Mouse (Mus musculus) lung, embryonic 15.5 days (tissue): ENCODE data around the gene Tmem163. TPM values are rescaled to one million over a fixed set of nuclear protein-coding genes. Genes with fewer than 3 reads are reported as not detected.

Experiments
- ATAC-seq: fragments of 200-750 bp; cut with Nextera tagmentation; 2 replicates; pipeline ENCODE4 v1.8.0; 2017; ENCODE audit warnings: moderate number of reproducible peaks, borderline replicate concordance; ENCODE audit not compliant: low FRiP score, low TSS enrichment; ENCODE audit errors: extremely low read depth
- H3K27ac ChIP-seq: fragments of 300-500 bp; sonication (generic); 2 replicates; pipeline ENCODE4 v1.5.1; 2015; ENCODE audit warnings: moderate library complexity, mild to moderate bottlenecking, inconsistent platforms
- H3K27me3 ChIP-seq: fragments of 300-500 bp; sonication (generic); 2 replicates; pipeline ENCODE4 v1.6.1; 2015; ENCODE audit warnings: inconsistent platforms
- H3K36me3 ChIP-seq: fragments of 300-500 bp; sonication (generic); 2 replicates; pipeline ENCODE4 v1.6.1; 2015; ENCODE audit warnings: inconsistent platforms
- H3K4me1 ChIP-seq: fragments of 300-500 bp; sonication (generic); 2 replicates; pipeline ENCODE4 v1.6.1; 2015; ENCODE audit warnings: inconsistent platforms
- H3K4me2 ChIP-seq: fragments of 300-500 bp; sonication (generic); 2 replicates; pipeline ENCODE4 v1.6.1; 2015; ENCODE audit warnings: inconsistent platforms, mild to moderate bottlenecking, moderate library complexity
- H3K4me3 ChIP-seq: fragments of 300-500 bp; sonication (generic); 2 replicates; pipeline ENCODE4 v1.5.1; 2015; ENCODE audit warnings: mild to moderate bottlenecking, inconsistent platforms
- H3K9ac ChIP-seq: fragments of 300-500 bp; sonication (generic); 2 replicates; pipeline ENCODE4 v1.6.1; 2015; ENCODE audit warnings: inconsistent platforms
- H3K9me3 ChIP-seq: fragments of 300-500 bp; sonication (generic); 2 replicates; pipeline ENCODE4 v1.6.1; 2016; ENCODE audit warnings: inconsistent platforms
- WGBS: fragments of 180-500 bp; shearing (Covaris S2); methylation state at CpG from one replicate; pipeline ENCODE4 v1.1.7; 2015; 5-methylcytosine and 5-hydroxymethylcytosine counted together
- polyA plus RNA-seq: library from polyadenylated mRNA; unstranded; fragments of >200 nt; fragmentation: Nextera tagmentation; extraction: Ambion mirVana; gene quantifications from 2 replicates; pipeline ENCODE4 v1.2.1, GENCODE M21; 2015

Tmem163 gene
- polyA plus RNA-seq, 1 experiment from 2014 or later: 5.2 TPM

GRCm38 (mm10) chr1:127511362-127511761 is 168.0 kb downstream of the Tmem163 start:
- H3K4me2 ChIP-seq: no peak overlapping the region
- H3K4me1 ChIP-seq: no peaks in the 10 kb centered on the region
- ATAC-seq: no peak
- H3K27ac ChIP-seq: no peak overlapping the region
- no peaks in the 10 kb centered on the region for H3K27me3 ChIP-seq
- H3K36me3 ChIP-seq: no peaks in the 10 kb centered on the region
- no peaks in the 10 kb centered on the region for H3K9me3 ChIP-seq
- H3K9ac ChIP-seq: no peak overlapping the region
- WGBS: 81% methylated on average over 6 of the region's 6 CpGs
- no peak overlapping the region for H3K4me3 ChIP-seq

DNA sequence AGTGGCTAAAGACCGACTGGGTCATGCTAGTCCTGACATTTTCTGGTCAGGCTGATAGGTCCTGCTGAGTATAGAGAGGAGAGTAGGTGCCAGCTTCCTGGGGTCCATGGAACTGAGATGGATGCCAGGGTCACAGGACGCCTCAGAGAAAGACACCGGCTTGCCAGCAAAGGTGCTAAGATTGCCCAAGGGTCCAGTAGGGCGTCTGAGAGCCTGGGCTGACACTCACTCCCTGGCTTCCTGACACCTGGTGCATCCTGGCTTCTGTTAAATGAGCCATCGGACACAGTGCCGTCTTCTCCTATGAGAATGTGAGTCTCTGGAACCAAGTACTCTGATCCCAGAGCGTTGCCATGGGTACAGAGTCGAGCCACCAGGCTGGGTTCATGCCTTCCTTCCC is 170.4 kb downstream of the Tmem163 start:
- Histone ChIP-seq H3K9ac (no peak overlapping the region), H3K4me1 (no peaks in the 10 kb centered on the region), H3K27ac (no peak overlapping the region), H3K9me3 (no peaks in the 10 kb centered on the region), H3K4me3 (no peak overlapping the region), H3K4me2 (no peak overlapping the region), H3K27me3 (no peaks in the 10 kb centered on the region), H3K36me3 (no peaks in the 10 kb centered on the region)
- no peak for ATAC-seq
- WGBS: 78% methylated on average over 8 of the region's 8 CpGs

- H3K4me2 ChIP-seq: no peak overlapping the region
- WGBS: 75% methylated on average over 16 of the region's 16 CpGs
- H3K4me3 ChIP-seq: no peak overlapping the region
These were observed 171.1 kb downstream of the Tmem163 start for GRCm38 (mm10) chr1:127508067-127508739.

DNA sequence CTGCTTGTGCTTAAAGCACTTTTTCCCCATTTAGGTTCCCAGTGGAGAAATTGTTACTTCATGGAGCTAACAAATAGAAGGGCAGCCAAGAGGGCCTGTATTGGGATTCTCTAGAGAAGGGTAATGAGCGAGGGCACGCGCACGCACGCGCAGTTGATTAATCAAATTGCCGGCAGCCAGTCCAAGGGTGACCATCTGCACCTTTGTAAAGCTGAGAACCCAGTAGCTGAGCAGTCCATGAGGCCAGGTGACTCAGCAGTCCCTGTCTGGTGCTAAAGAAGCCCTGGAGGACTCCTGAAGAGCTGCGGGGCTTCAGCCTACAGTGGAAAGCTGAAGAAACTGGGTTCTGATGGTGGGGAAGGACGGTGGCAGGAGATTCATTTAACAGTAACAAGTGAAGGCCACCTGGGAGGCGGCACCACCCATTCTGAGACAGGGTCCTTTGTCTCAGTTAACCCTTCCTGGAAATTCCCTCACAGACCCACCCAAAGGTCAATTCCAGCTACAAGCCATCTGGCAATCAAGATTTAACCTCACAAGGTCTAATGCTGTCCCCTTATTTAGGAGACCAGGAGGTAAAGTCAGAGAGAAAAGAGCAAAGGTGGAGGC is 172.2 kb downstream of the Tmem163 start:
- Histone ChIP-seq H3K9me3 (no peaks in the 10 kb centered on the region), H3K4me1 (no peaks in the 10 kb centered on the region), H3K27ac (no peak overlapping the region), H3K9ac (no peak overlapping the region), H3K4me3 (no peak overlapping the region), H3K36me3 (no peaks in the 10 kb centered on the region), H3K4me2 (no peak overlapping the region), H3K27me3 (no peaks in the 10 kb centered on the region)
- no peak for ATAC-seq
- whole genome bisulfite sequencing: 77% methylated on average over 10 of the region's 10 CpGs

More at GRCm38 (mm10) chr1:127508067-127508739, 171.1 kb downstream of the Tmem163 start:
- ATAC-seq: no peak
- Histone ChIP-seq H3K9ac (no peak overlapping the region), H3K9me3 (no peaks in the 10 kb centered on the region), H3K4me1 (no peaks in the 10 kb centered on the region), H3K27me3 (no peaks in the 10 kb centered on the region), H3K36me3 (no peaks in the 10 kb centered on the region), H3K27ac (no peak overlapping the region)

DNA sequence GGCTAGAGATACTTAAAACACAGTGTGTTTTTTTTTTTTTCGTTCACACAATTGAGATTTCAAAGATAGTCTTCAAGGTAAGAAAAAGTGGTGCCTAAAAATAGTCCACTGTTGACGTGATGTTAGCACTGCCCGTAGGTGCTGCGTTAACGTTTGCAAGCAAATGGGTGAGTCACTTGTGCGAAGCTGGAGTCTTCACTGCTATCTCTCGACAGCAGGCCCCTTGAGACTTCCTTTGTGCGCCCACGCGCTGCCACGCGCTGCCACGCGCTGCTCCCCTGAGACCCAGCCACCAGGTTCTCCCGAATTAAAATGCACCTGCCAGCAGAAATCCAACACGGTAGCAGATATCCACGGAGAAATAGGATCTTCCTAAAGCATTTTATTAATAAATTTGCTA is 178.6 kb downstream of the Tmem163 start:
- no peak overlapping the region for H3K27ac ChIP-seq
- WGBS: 63% methylated on average over 17 of the region's 17 CpGs
- H3K9me3 ChIP-seq: no peaks in the 10 kb centered on the region
- H3K27me3 ChIP-seq: no peaks in the 10 kb centered on the region
- ATAC-seq: no peak
- no peak overlapping the region for H3K4me3 ChIP-seq
- H3K4me2 ChIP-seq: no peak overlapping the region
- H3K36me3 ChIP-seq: no peaks in the 10 kb centered on the region
- H3K9ac ChIP-seq: no peak overlapping the region
- H3K4me1 ChIP-seq: no peaks in the 10 kb centered on the region

DNA sequence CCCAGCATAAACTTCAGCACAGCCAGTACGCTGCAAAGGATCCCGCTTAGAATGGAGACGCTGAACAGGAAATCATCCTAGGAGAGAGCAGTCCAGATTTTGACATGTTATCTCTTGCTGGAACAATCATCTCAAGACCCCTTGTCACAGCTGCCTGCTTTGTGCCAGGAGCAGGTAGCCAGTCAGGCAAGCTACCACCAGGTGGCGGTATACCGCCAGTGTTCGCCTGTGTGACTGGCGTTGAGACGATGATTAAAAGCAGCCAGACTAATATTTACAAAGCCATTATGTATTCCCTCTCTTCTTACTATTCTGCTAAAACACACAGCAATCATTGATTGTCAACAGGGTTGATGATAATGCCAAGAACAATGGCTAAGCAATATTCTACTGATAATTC is 179.1 kb downstream of the Tmem163 start:
- H3K27ac ChIP-seq: no peak overlapping the region
- H3K4me1 ChIP-seq: no peaks in the 10 kb centered on the region
- 7% methylated on average over 8 of the region's 8 CpGs for WGBS
- no peaks in the 10 kb centered on the region for H3K36me3 ChIP-seq
- H3K27me3 ChIP-seq: no peaks in the 10 kb centered on the region
- no peak overlapping the region for H3K4me3 ChIP-seq
- no peak for ATAC-seq
- H3K4me2 ChIP-seq: no peak overlapping the region
- H3K9me3 ChIP-seq: no peaks in the 10 kb centered on the region
- no peak overlapping the region for H3K9ac ChIP-seq

DNA sequence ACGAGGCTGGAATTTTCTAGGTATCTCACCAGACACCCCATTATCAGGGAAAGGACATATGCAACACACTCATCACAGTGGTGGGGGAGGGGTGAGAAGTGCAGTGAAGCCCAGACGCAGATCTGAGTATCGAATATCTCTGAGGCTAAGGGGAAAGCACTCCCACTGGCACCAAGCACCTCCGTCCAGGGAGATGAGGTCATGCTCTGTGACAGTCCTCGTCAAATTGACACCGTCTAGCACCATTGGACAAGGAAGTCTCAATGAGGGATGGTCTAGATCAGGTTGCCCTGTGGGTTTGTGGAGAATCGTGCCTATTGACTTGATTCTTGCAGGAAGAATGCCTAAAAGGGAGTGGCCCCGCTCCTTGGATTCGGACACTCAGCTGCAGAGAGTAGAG is 180.6 kb downstream of the Tmem163 start:
- H3K27me3 ChIP-seq: no peaks in the 10 kb centered on the region
- no peaks in the 10 kb centered on the region for H3K36me3 ChIP-seq
- H3K4me1 ChIP-seq: no peaks in the 10 kb centered on the region
- no peak for ATAC-seq
- 34% methylated on average over 9 of the region's 9 CpGs for WGBS
- H3K9me3 ChIP-seq: no peaks in the 10 kb centered on the region
- no peak overlapping the region for H3K27ac ChIP-seq
- H3K4me3 ChIP-seq: no peak overlapping the region
- H3K4me2 ChIP-seq: no peak overlapping the region
- H3K9ac ChIP-seq: no peak overlapping the region

GRCm38 (mm10) chr1:127496737-127497543 is 182.4 kb downstream of the Tmem163 start:
- WGBS: 32% methylated on average over 9 of the region's 9 CpGs
- H3K4me3 ChIP-seq: no peak overlapping the region
- H3K36me3 ChIP-seq: no peaks in the 10 kb centered on the region
- no peak overlapping the region for H3K9ac ChIP-seq
- no peaks in the 10 kb centered on the region for H3K27me3 ChIP-seq
- no peak overlapping the region for H3K27ac ChIP-seq
- H3K4me1 ChIP-seq: no peaks in the 10 kb centered on the region
- peak; percentile 43; the same call in 1 of the 2 replicates for ATAC-seq
- H3K4me2 ChIP-seq: no peak overlapping the region
- no peaks in the 10 kb centered on the region for H3K9me3 ChIP-seq

- Histone ChIP-seq H3K4me1 (no peaks in the 10 kb centered on the region), H3K27ac (no peak overlapping the region), H3K4me3 (no peak overlapping the region), H3K4me2 (no peak overlapping the region), H3K9me3 (no peaks in the 10 kb centered on the region), H3K9ac (no peak overlapping the region), H3K27me3 (no peaks in the 10 kb centered on the region), H3K36me3 (no peaks in the 10 kb centered on the region)
- 81% methylated on average over 4 of the region's 4 CpGs for WGBS
- no peak for ATAC-seq
These were observed 192.2 kb downstream of the Tmem163 start for GRCm38 (mm10) chr1:127487161-127487560.

GRCm38 (mm10) chr1:127484826-127485225 is 194.5 kb downstream of the Tmem163 start:
- no peak overlapping the region for H3K27ac ChIP-seq
- no peaks in the 10 kb centered on the region for H3K4me1 ChIP-seq
- WGBS: 35% methylated on average over 7 of the region's 7 CpGs
- ATAC-seq: peak; percentile 8; the same call in 1 of the 2 replicates
- no peak overlapping the region for H3K9ac ChIP-seq
- H3K4me2 ChIP-seq: no peak overlapping the region
- no peak overlapping the region for H3K4me3 ChIP-seq
- no peaks in the 10 kb centered on the region for H3K36me3 ChIP-seq
- no peaks in the 10 kb centered on the region for H3K27me3 ChIP-seq
- H3K9me3 ChIP-seq: no peaks in the 10 kb centered on the region

DNA sequence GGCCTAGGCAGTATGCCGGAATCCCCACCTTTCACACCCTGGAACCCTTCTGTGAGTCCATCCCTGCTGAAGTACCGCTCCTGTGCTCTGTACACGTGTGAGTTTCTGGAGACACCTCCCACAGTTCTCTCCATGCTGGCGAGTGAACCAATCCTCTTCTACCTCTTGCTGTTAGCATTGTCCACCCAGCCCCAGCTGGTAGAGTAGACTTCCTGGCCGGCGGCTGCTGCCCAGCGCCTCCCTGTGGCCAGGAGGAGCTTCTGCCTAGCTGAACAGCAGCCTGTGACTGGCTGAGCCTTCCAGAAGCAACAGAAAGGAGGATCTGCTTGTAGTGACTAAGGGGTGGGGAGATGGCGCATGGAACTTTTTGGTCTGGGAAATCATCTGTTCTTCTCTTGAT is 195.2 kb downstream of the Tmem163 start:
- no peak for ATAC-seq
- Histone ChIP-seq H3K36me3 (no peaks in the 10 kb centered on the region), H3K4me1 (no peaks in the 10 kb centered on the region), H3K27ac (no peak overlapping the region), H3K9me3 (no peaks in the 10 kb centered on the region), H3K4me3 (no peak overlapping the region), H3K4me2 (no peak overlapping the region), H3K27me3 (no peaks in the 10 kb centered on the region), H3K9ac (no peak overlapping the region)
- 90% methylated on average over 8 of the region's 8 CpGs for WGBS

DNA sequence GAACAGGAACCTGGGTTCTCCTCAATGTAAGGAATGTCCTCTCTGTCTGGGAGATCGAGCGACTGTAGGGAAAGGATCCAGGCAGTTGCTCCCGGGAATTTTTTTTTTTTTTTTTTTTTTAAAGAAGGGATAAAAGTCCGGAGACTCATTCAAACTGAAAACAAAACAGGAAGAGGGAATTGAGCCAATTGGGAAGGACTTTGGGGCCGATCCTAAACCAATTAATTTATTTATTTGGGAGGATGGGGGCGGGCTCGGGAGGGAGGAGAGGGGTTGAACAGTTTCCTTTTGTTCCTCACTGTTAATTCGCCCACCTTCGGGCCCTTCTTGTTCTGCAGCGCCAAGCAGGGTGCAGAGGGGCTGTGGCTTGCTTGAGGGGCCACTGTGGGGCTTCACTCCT is 196.4 kb downstream of the Tmem163 start:
- 68% methylated on average over 10 of the region's 10 CpGs for WGBS
- no peak overlapping the region for H3K4me2 ChIP-seq
- no peak for ATAC-seq

More for the DNA sequence above, 196.4 kb downstream of the Tmem163 start:
- Histone ChIP-seq H3K27me3 (no peaks in the 10 kb centered on the region), H3K9ac (no peak overlapping the region), H3K36me3 (no peaks in the 10 kb centered on the region), H3K4me3 (no peak overlapping the region), H3K4me1 (no peaks in the 10 kb centered on the region), H3K9me3 (no peaks in the 10 kb centered on the region), H3K27ac (no peak overlapping the region)
